Mouse (Mus musculus) thymus, postnatal 25 days (tissue): ENCODE measurements around the gene Tipin.
"Not testable (repeated sequence)": the region's sequence is repeated elsewhere in the genome, so short reads cannot be mapped to it uniquely, and the experiment has no call there.

Experiments
- DNase-seq: peaks from one replicate; pipeline ENCODE4 v3.0.0; 2022

Tipin gene

GRCm38 (mm10) chr9:64281105-64281780, at the start of gene Tipin:
Gene Tipin (plus strand): TSS chr9:64281581.
- DNase-seq: peak; percentile 97

GRCm38 (mm10) chr9:64231674-64232073, 49.7 kb upstream of the Tipin start:
- no peak for DNase-seq

- no peak for DNase-seq
Measured at GRCm38 (mm10) chr9:64232257-64232957, 49.0 kb upstream of the Tipin start.

- no peak for DNase-seq
Measured at GRCm38 (mm10) chr9:64233656-64234055, 47.7 kb upstream of the Tipin start.

GRCm38 (mm10) chr9:64234768-64235435, 46.5 kb upstream of the Tipin start, which contains the start of gene Uchl4:
Gene Uchl4 (plus strand): TSS chr9:64235201.
- no peak for DNase-seq

GRCm38 (mm10) chr9:64236056-64236455, 45.3 kb upstream of the Tipin start:
- no peak for DNase-seq

GRCm38 (mm10) chr9:64240116-64240515, 41.3 kb upstream of the Tipin start:
- no peak for DNase-seq

GRCm38 (mm10) chr9:64240681-64241080, 40.7 kb upstream of the Tipin start:
- no peak for DNase-seq

- no peak for DNase-seq
Measured at GRCm38 (mm10) chr9:64242381-64242831, 39.0 kb upstream of the Tipin start.

- DNase-seq: peak; percentile 16
Measured at GRCm38 (mm10) chr9:64249371-64249770, 32.0 kb upstream of the Tipin start.

- no peak for DNase-seq
Measured at GRCm38 (mm10) chr9:64250111-64250730, 31.2 kb upstream of the Tipin start.

GRCm38 (mm10) chr9:64252591-64253020, 28.8 kb upstream of the Tipin start:
- DNase-seq: no peak

- peak; percentile 100 for DNase-seq
Measured at GRCm38 (mm10) chr9:64253021-64253904, 28.1 kb upstream of the Tipin start, which contains the start of gene Map2k1. Gene Map2k1 (minus strand): TSS chr9:64253631.

GRCm38 (mm10) chr9:64255422-64255821, 26.0 kb upstream of the Tipin start:
- no peak for DNase-seq

- no peak for DNase-seq
Measured at GRCm38 (mm10) chr9:64256204-64256603, 25.2 kb upstream of the Tipin start.

- DNase-seq: no peak
Measured at GRCm38 (mm10) chr9:64259906-64260305, 21.5 kb upstream of the Tipin start.

- no peak for DNase-seq
Measured at GRCm38 (mm10) chr9:64261023-64261422, 20.4 kb upstream of the Tipin start.

- no peak for DNase-seq
Measured at GRCm38 (mm10) chr9:64264813-64265212, 16.6 kb upstream of the Tipin start.

- DNase-seq: no peak
Measured at GRCm38 (mm10) chr9:64267231-64267630, 14.2 kb upstream of the Tipin start.

- DNase-seq: no peak
Measured at GRCm38 (mm10) chr9:64268196-64268595, 13.2 kb upstream of the Tipin start.

GRCm38 (mm10) chr9:64268836-64269235, 12.5 kb upstream of the Tipin start:
- DNase-seq: not testable (repeated sequence)

- no peak for DNase-seq
Measured at GRCm38 (mm10) chr9:64271249-64271648, 10.1 kb upstream of the Tipin start.
